Mouse (Mus musculus): ENCODE measurements around the gene Lmbrd2.

DNA sequence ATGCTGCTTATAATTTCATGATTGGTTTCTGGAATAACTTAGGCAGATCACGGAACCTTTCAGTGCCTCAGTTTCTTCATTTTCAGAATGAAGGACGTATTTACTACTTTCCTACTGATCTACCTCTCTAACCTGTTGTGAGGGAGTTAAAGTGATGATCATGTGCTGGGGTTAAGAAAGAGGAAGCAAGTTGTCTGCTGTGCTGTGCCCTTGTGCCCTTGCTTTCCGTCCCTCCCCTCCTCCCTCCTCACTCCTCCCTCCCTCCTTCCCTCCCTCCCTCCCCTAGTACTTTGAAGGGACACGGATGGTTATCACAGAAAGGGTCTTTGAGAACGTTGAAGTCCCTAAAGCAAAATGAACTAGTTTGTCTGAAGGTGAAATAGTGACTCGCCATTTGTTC is 58.1 kb downstream of the Lmbrd2 start:
- TF ChIP-seq CTCF (IDR thresholded peaks at IDR 0.05; ENCODE audit: control insufficient read depth, insufficient read depth, insufficient read length) = no peak
- TF ChIP-seq USF1 (IDR thresholded peaks at IDR 0.05; ENCODE audit: low read depth) = no peak
- TF ChIP-seq FOSL1 (IDR thresholded peaks at IDR 0.05; ENCODE audit: insufficient read depth, low read length, poor library complexity, severe bottlenecking) = no peak
- no peak for TF ChIP-seq MAX (IDR thresholded peaks at IDR 0.05)
